Mouse (Mus musculus): Measurements from ENCODE around the gene Il18.
"Not testable (repeated sequence)": the region's sequence is repeated elsewhere in the genome, so short reads cannot be mapped to it uniquely, and the experiment has no call there.

The Il18 gene

DNA sequence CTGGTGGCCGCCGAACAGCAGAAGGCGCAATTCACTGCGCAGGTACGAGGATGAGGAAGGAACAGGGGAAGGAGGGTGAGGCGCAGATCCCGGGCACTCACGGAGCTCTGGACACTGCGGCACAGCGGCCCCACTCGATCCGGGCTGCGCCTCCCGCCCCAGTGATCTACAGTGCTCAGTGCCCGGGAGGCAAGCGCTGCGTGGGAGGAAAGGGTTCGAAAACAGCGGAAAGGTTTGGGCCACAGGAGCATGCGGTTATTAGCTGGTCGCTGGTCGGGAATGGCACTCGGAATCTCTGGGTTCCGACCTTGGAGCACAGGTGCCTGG lies 49.3 kb downstream of the Il18 start:
- no peak for DNase-seq

DNA sequence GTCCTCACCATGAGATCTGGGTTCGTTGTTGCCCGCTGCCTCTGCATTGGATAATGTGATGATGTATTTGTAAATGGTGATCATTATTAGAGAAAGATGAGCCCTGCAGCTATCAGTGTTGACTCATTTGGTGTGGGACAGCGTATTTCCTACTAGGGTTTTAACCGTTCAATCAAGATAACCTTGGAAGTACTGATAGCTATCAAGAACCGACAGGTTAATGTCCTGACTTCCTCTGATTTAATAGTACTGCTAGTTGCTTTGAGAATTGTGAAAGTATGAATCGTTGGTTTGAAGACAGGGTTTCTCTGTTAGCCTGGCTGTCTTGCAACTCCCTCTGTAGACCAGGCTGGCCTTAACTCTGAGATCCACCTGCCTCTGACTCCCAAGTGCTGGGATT lies 49.7 kb downstream of the Il18 start:
- no peak for DNase-seq

DNA sequence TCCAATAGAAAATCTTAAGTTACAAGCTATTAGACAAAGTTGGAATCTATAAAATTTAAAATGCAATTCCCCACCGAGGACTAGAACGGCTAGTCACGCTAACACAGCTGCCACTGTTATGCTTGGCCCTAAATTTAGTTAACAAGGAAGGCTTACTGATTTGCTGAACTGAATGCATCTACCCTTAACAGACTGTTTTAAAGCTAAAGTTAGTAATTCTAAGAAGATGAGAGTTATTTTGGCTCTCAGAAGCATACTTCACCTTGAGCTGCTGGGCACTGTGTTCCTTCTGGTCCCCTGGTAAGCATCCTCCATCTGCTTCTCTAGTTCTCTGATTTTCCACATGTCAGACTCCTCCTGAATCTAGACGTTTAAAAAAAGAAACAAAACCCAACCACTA lies 57.5 kb downstream of the Il18 start:
- no peak for DNase-seq

DNA sequence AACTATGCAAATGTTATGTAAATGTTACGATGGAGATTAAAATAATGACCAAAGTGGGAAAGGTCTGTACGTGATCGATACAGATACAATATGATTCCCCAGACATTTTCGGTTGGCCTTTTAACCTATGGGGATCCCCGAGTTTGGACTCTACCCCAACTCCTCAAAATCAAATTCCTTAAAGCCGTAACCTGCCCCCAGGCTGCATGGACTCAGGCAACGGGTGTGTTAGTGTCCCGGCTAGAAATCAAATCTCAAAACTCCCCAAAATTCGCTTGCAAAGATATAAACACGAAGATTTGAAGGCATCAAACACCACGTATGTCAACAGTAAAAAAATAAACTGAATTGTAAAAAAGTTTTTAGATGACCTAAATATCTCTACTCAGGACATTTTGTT lies 61.5 kb downstream of the Il18 start:
- no peak for DNase-seq

DNA sequence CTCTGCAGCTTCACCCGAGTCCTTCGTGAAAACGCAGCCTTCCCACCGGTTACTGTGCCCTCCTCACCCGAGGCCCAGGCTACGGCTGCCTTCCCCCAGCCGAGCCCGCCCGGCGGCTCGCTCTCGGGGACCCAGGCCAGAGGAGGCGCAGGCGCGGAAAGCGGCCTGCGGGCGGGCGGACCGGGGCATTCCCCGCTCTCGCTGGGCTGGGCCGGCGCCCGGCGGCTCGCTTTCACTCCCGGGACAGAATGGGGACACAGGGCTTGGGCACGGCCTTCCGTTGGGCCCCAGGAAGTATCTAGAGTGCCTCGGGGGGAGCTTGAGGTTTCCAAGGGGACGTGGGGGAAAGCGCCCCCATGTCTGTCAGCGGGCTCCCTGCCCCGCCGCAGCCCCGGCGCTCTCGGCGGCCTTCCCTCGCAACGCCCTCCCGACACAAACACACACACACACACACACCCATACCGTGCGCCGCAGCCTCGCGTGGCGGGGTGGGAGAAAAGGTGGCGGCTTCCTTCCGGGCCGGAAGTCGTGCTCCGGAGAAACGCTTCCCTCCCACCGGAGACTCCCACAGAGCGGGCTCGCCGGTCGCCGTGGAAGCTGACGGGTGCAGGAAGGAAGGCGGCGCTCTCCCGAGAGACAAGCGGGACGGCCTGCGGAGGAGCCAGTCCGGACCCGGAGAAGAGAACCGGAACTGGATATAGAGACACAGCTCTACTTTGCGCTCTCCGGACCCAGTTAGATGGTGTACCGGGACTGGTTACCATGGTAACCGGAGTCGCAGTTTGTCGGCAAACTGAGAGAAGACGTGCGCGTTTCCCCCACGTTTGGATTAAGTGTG lies 62.4 kb downstream of the Il18 start, which contains the start of the genes Pih1d2 and Nkapd1:
TSS of gene Pih1d2 (plus strand) at position 556 of the 838 bp plus-strand sequence.
TSS of gene Nkapd1 (minus strand) at position 699 of the 838 bp plus-strand sequence.
- DNase-seq = peak; percentile 93 to 94

DNA sequence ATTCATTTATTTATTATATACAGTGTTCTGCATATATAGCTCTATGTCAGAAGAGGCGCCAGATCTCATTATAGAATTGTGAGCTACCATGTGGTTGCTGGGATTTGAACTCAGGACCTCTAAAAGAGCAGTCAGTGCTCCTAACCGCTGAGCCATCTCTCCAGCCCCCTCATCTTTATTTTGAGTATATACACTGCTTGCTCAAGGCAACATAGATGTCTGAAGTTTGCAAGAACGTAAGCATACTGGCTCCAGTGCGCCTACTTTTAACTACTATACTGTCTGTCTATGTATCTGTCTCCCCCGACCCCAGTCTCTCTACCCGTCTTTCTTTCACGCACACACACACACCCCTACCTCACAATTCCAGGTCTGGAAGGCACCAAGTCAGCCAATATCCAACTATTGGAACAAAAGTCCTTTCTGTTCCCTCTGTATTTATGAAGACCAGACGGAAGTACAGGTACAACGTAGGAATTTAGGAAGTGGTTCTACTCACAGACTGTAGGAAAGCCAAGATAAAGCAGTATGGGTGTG lies 63.2 kb downstream of the Il18 start:
- DNase-seq = no peak

DNA sequence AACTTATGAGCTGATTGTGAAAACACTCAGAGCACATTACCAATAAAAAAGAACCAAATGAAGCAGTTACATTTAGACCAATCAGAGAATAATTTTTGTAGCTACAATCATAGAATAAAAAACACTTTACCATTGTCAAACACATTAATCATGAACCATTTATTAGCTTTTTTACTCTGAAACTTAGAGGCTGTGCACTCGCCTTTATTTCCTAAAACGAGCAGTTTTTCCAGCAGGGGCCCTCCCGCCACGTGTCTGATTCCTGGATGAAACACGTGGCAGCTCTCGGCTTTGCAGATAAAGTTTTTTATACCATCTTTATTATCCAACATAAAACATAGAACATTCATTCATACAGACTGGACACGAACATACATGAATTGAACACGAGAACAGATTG lies 76.3 kb downstream of the Il18 start:
- not testable (repeated sequence) for DNase-seq

Data from cerebellum, postnatal 10 days (tissue).